Mouse (Mus musculus) limb, embryonic 14.5 days (tissue): ENCODE data around the gene Sgip1. TPM values are rescaled to one million over a fixed set of nuclear protein-coding genes. Genes with fewer than 3 reads are reported as not detected.
A peak's percentile ranks its signal among the peaks of the same experiment; 100 is the strongest.

Experiments
- ATAC-seq: fragments of 200-750 bp; cut with Nextera tagmentation; 2 replicates; pipeline ENCODE4 v1.8.0; 2017; ENCODE audit warnings: low read depth, moderate number of reproducible peaks, moderate TSS enrichment; ENCODE audit not compliant: low FRiP score
- DNase-seq: peaks from one replicate; pipeline ENCODE4 v3.0.0-alpha.2; 2015; ENCODE audit warnings: low spot score
- H3K27ac ChIP-seq: fragments of 300-500 bp; sonication (generic); replicated peaks from 2 replicates; pipeline ENCODE4 v1.5.1; 2014; ENCODE audit warnings: low read depth, mild to moderate bottlenecking, low read length, moderate library complexity, mixed read lengths
- H3K27me3 ChIP-seq: fragments of 300-500 bp; sonication (generic); 2 replicates; pipeline ENCODE4 v1.6.1; 2014; ENCODE audit warnings: low read length, mixed read lengths; ENCODE audit not compliant: control insufficient read depth, insufficient read depth
- H3K36me3 ChIP-seq: fragments of 300-500 bp; sonication (generic); 2 replicates; pipeline ENCODE4 v1.6.1; 2014; ENCODE audit warnings: mild to moderate bottlenecking, low read length, moderate library complexity, mixed read lengths; ENCODE audit not compliant: control insufficient read depth, insufficient read depth
- H3K4me1 ChIP-seq: fragments of 300-500 bp; sonication (generic); 2 replicates; pipeline ENCODE4 v1.6.1; 2014; ENCODE audit warnings: antibody characterized with exemption, low read length, mixed read lengths; ENCODE audit not compliant: control insufficient read depth, insufficient read depth
- H3K4me2 ChIP-seq: fragments of 300-500 bp; sonication (generic); replicated peaks from 2 replicates; pipeline ENCODE4 v1.6.1; 2014; ENCODE audit warnings: low read depth, mild to moderate bottlenecking, low read length, moderate library complexity; ENCODE audit not compliant: severe bottlenecking
- H3K4me3 ChIP-seq: fragments of 300-500 bp; sonication (generic); replicated peaks from 2 replicates; pipeline ENCODE4 v1.5.1; 2014; ENCODE audit warnings: low read length
- H3K9ac ChIP-seq: fragments of 300-500 bp; sonication (generic); 2 replicates; pipeline ENCODE4 v1.6.1; 2014; ENCODE audit warnings: mild to moderate bottlenecking, low read depth, low read length, moderate library complexity; ENCODE audit not compliant: severe bottlenecking
- H3K9me3 ChIP-seq: fragments of 300-500 bp; sonication (generic); 2 replicates; pipeline ENCODE4 v1.6.1; 2016; ENCODE audit warnings: low read length; ENCODE audit not compliant: control insufficient read depth
- POLR2A ChIP-seq: fragments of 200-500 bp; IDR thresholded peaks from 2 replicates; pipeline ENCODE4 v1.8.0; 2012; ENCODE audit warnings: inconsistent platforms, mild to moderate bottlenecking, moderate library complexity, borderline replicate concordance; ENCODE audit not compliant: insufficient read depth, insufficient read length; ENCODE audit errors: extremely low read depth
- WGBS: fragments of 180-500 bp; shearing (Covaris S2); extraction: QIAGEN DNeasy Blood & Tissue Kit; methylation state at CpG from one replicate; pipeline ENCODE4 v1.1.7; 2014; 5-methylcytosine and 5-hydroxymethylcytosine counted together
- polyA plus RNA-seq, 2 experiments: library from polyadenylated mRNA; depleted of rRNA in 1 of 2; stranded (reverse) in 1 of 2; unstranded in 1 of 2; fragments of >200 nt; fragmentation: Nextera tagmentation in 1 of 2; extraction: Ambion mirVana in 1 of 2; gene quantifications; 2 replicates each; pipeline versions ENCODE4 v1.2.1 to v1.2.3; 2012 to 2014

Gene Sgip1
- polyA plus RNA-seq, 2 experiments = 3.6 to 4.6 TPM

DNA sequence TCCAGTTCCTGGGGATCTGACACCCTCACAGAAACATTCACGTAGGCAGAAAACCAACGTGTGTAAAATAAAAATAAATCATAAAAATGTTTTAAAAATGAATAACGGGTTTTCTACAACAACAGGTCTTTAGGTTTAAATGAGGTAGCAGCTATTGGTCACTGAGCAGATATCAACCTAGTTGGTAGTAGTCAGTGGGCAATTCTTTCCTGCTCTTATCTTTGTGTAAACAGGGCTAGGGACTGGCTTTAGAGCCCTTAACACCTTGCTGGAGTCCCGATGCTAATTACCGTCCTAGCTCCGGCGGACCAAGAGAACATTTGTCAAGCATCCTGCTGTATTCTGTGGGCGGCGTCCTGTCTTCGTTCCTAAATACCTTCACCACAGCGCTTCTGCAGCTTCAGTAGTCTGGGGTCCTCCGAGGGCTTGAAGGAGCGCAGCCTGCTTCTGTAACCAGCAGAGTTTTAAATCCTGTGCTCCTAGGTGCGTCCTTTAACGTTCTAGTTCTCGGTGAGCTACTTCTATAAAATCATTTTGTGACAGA is 236.8 kb downstream of the Sgip1 start:
- no peak for DNase-seq
- H3K27ac ChIP-seq = no peak overlapping the region
- WGBS = 6% methylated on average over 16 of the region's 16 CpGs
- no peak for ATAC-seq
- peak overlapping the region; percentile 48 for H3K4me2 ChIP-seq
- peaks cover 11% of the 10 kb centered on the region for H3K4me1 ChIP-seq
- H3K9ac ChIP-seq = no peak overlapping the region
- TF ChIP-seq POLR2A = no peak
- no peaks in the 10 kb centered on the region for H3K9me3 ChIP-seq
- no peaks in the 10 kb centered on the region for H3K36me3 ChIP-seq
- no peaks in the 10 kb centered on the region for H3K27me3 ChIP-seq
- H3K4me3 ChIP-seq = peak overlapping the region; percentile 26

DNA sequence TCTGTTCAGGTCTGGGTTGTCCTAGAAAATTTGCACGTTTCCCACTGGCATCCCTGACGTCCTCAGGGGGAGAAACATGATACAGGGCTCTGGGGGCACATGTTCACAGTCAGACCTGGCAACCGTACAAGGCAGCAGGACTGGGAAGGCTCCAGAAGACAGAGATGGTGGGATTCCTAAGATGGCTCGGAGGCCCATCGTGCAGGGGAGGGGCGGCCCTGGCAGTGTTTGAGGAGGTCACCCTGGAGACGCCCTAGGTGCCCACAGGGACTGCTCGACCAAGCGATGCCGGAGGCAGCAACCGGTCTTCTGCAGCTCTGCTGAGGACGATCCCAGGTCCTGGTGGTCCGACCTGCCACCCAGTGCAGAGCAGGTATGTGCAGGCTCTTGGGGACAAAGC is 237.3 kb downstream of the Sgip1 start, which contains the start of gene Tctex1d1:
Tctex1d1 (plus strand) TSS at position 167 of the 400 bp plus-strand sequence.
- ATAC-seq = no peak
- WGBS = 3% methylated on average over 13 of the region's 13 CpGs
- DNase-seq = peak; percentile 30
- no peak for TF ChIP-seq POLR2A
- Histone ChIP-seq H3K4me1 (peaks cover 11% of the 10 kb centered on the region), H3K27me3 (no peaks in the 10 kb centered on the region), H3K9me3 (no peaks in the 10 kb centered on the region), H3K9ac (peak within 1 kb of the TSS; percentile 26), H3K36me3 (no peaks in the 10 kb centered on the region), H3K27ac (no peak within 1 kb of the TSS), H3K4me3 (peak within 1 kb of the TSS; percentile 26), H3K4me2 (peak within 1 kb of the TSS; percentile 48)

GRCm38 (mm10) chr4:102979385-102979784 is 238.3 kb downstream of the Sgip1 start:
- H3K27me3 ChIP-seq = no peaks in the 10 kb centered on the region
- DNase-seq (no peak), ATAC-seq (no peak)
- H3K9ac ChIP-seq = no peak overlapping the region
- H3K27ac ChIP-seq = no peak overlapping the region
- no peak for TF ChIP-seq POLR2A
- peaks cover 11% of the 10 kb centered on the region for H3K4me1 ChIP-seq
- no peak overlapping the region for H3K4me3 ChIP-seq
- no peaks in the 10 kb centered on the region for H3K9me3 ChIP-seq
- no peaks in the 10 kb centered on the region for H3K36me3 ChIP-seq
- 57% methylated on average over 5 of the region's 5 CpGs for WGBS
- H3K4me2 ChIP-seq = no peak overlapping the region

DNA sequence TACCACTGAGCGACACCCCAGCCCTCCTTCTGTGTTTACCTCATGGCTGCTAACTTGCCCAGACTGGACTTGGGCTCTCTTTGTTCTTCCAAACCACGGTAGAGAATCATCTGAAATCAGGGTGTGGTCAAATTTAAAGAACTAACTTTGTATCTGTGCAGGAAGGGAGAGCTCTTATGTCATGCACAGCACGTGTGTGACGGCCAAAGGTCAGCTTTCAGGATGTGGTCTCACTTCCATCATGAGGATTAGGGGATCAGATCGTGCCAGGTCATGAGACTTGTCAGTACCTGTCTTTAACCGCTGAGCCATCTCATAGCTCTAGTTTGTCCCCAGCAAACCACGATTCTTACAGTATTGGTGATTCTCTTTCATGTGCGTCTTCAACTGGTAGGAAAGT is 240.6 kb downstream of the Sgip1 start:
- Histone ChIP-seq H3K4me2 (no peak overlapping the region), H3K27ac (no peak overlapping the region), H3K36me3 (no peaks in the 10 kb centered on the region), H3K9me3 (no peaks in the 10 kb centered on the region), H3K9ac (no peak overlapping the region), H3K4me3 (no peak overlapping the region), H3K27me3 (no peaks in the 10 kb centered on the region), H3K4me1 (peaks cover 11% of the 10 kb centered on the region)
- no peak for ATAC-seq
- DNase-seq = no peak
- 77% methylated on average over 8 of the region's 8 CpGs for WGBS
- TF ChIP-seq POLR2A = no peak

GRCm38 (mm10) chr4:102986173-102986572 is 245.1 kb downstream of the Sgip1 start:
- ATAC-seq = no peak
- 72% methylated on average over 7 of the region's 7 CpGs for WGBS
- no peaks in the 10 kb centered on the region for H3K4me1 ChIP-seq
- H3K4me2 ChIP-seq = no peak overlapping the region
- no peaks in the 10 kb centered on the region for H3K36me3 ChIP-seq
- no peak for TF ChIP-seq POLR2A
- no peak overlapping the region for H3K9ac ChIP-seq
- H3K27me3 ChIP-seq = no peaks in the 10 kb centered on the region
- H3K27ac ChIP-seq = no peak overlapping the region
- DNase-seq = no peak
- H3K9me3 ChIP-seq = no peaks in the 10 kb centered on the region
- H3K4me3 ChIP-seq = no peak overlapping the region
